Mouse (Mus musculus): ENCODE results near the gene Nfam1. TPM values are rescaled to one million over a fixed set of nuclear protein-coding genes. Genes with fewer than 3 reads are reported as not detected.

Gene Nfam1
- total RNA-seq, 4 experiments from 2014 or later, result 0.12 to 0.43 (median 0.28) TPM

- no peak for DNase-seq (ENCODE audit: low spot score in 2 of 2)
Observed at GRCm38 (mm10) chr15:82995239-82995638, 37.9 kb downstream of the Nfam1 start.

- DNase-seq (ENCODE audit: low spot score in 2 of 2), result no peak
Observed at GRCm38 (mm10) chr15:82992911-82993310, 40.2 kb downstream of the Nfam1 start.

- DNase-seq (ENCODE audit: low spot score in 2 of 2), result no peak
Observed at GRCm38 (mm10) chr15:82992079-82992783, 40.9 kb downstream of the Nfam1 start.

GRCm38 (mm10) chr15:82989190-82989704 lies 43.9 kb downstream of the Nfam1 start:
- DNase-seq (ENCODE audit: low spot score in 2 of 2), result no peak

- DNase-seq (ENCODE audit: low spot score in 2 of 2), result peak; percentile 81 to 85
Observed at GRCm38 (mm10) chr15:82987732-82988112, 45.4 kb downstream of the Nfam1 start, which contains the start of gene Tcf20. Gene Tcf20, minus strand, starts transcription at chr15:82987872.

GRCm38 (mm10) chr15:82987014-82987731 lies 45.9 kb downstream of the Nfam1 start:
- no peak for DNase-seq (ENCODE audit: low spot score in 2 of 2)

GRCm38 (mm10) chr15:82984574-82984973 lies 48.5 kb downstream of the Nfam1 start:
- DNase-seq (ENCODE audit: low spot score in 2 of 2), result no peak

- no peak for DNase-seq (ENCODE audit: low spot score in 2 of 2)
Observed at GRCm38 (mm10) chr15:82984097-82984496, 49.0 kb downstream of the Nfam1 start.

- peak in 1 of 2 experiments; percentile 31 for DNase-seq (ENCODE audit: low spot score in 2 of 2)
Observed at GRCm38 (mm10) chr15:82983416-82984026, 49.6 kb downstream of the Nfam1 start.

- peak; percentile 60 to 65 for DNase-seq (ENCODE audit: low spot score in 2 of 2)
Observed at GRCm38 (mm10) chr15:82982724-82983415, 50.2 kb downstream of the Nfam1 start.

- DNase-seq (ENCODE audit: low spot score in 2 of 2), result no peak
Observed at GRCm38 (mm10) chr15:82981676-82982520, 51.2 kb downstream of the Nfam1 start.

GRCm38 (mm10) chr15:82979531-82979930 lies 53.6 kb downstream of the Nfam1 start:
- DNase-seq (ENCODE audit: low spot score in 2 of 2), result no peak

GRCm38 (mm10) chr15:82974471-82974870 lies 58.6 kb downstream of the Nfam1 start:
- no peak for DNase-seq (ENCODE audit: low spot score in 2 of 2)

- no peak for DNase-seq (ENCODE audit: low spot score in 2 of 2)
Observed at GRCm38 (mm10) chr15:82969206-82969721, 63.8 kb downstream of the Nfam1 start.

GRCm38 (mm10) chr15:82968449-82968848 lies 64.7 kb downstream of the Nfam1 start:
- no peak for DNase-seq (ENCODE audit: low spot score in 2 of 2)

GRCm38 (mm10) chr15:82967947-82968346 lies 65.2 kb downstream of the Nfam1 start:
- DNase-seq (ENCODE audit: low spot score in 2 of 2), result no peak

GRCm38 (mm10) chr15:82964266-82964825 lies 68.8 kb downstream of the Nfam1 start:
- DNase-seq (ENCODE audit: low spot score in 2 of 2), result no peak

GRCm38 (mm10) chr15:82963556-82964156 lies 69.5 kb downstream of the Nfam1 start:
- DNase-seq (ENCODE audit: low spot score in 2 of 2), result no peak

- no peak for DNase-seq (ENCODE audit: low spot score in 2 of 2)
Observed at GRCm38 (mm10) chr15:82963090-82963489, 70.0 kb downstream of the Nfam1 start.

GRCm38 (mm10) chr15:82962536-82962935 lies 70.6 kb downstream of the Nfam1 start:
- no peak for DNase-seq (ENCODE audit: low spot score in 2 of 2)
